ENCODE assay signal across 10 mouse cellular contexts in the genomic region with DNA sequence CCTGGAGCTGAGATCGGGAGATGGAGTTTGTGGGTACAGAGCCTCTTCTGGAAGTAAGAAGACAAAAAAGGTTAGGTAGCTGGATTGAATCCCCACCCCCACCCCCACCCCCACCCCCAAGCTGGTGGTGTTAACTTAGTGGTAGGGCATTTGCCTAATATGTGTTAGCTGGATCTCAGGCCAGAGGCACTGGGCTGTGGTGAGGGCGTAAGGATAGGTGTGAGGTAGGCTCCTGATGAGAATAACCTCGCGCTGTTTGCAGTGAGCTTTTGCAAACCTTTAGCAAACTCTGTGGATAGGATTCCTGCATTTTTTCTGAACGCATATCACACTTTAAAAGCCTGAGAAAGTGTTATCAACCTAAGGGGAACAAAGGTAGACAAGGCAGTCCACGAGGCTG.
DNase-seq lines count a peak whose midpoint lies in the region; ATAC-seq and TF ChIP-seq lines count a peak whose summit lies in the region.
"Had no signal": no experiment of that assay in that cellular context is flagged by ENCODE, and none has a peak within 500 bp of the region (broad histone marks: within the 10 kb centered on the region; RNA-seq: fewer than 3 reads in every experiment).

No protein-coding gene starts in this region.

- H3K36me3 ChIP-seq in heart, embryonic 10.5 days: no peaks in the 10 kb centered on the region
- H3K36me3 ChIP-seq in neural tube, embryonic 11.5 days (ENCODE audit: control insufficient read depth, insufficient read depth, low read length): no peaks in the 10 kb centered on the region
- no peaks in the 10 kb centered on the region for H3K36me3 ChIP-seq in liver, embryonic 14.5 days (replicated peaks; ENCODE audit: control insufficient read depth, insufficient read depth, low read depth)

- no peak for ATAC-seq in neural tube, embryonic 11.5 days (ENCODE audit: insufficient read depth, low FRiP score, low TSS enrichment)
- ATAC-seq in liver, embryonic 14.5 days (ENCODE audit: insufficient read depth): no peak
- ATAC-seq: activated CD4-positive, CD25-positive, alpha-beta regulatory T cell, adult 4 months had no signal

- WGBS in heart, embryonic 10.5 days: 15% methylated on average over 6 of the region's 6 CpGs
- WGBS in neural tube, embryonic 11.5 days: 28% methylated on average over 6 of the region's 6 CpGs
- 16% methylated on average over 6 of the region's 6 CpGs for WGBS in liver, embryonic 14.5 days (ENCODE audit: insufficient replicate concordance)

- peak overlapping the region; percentile 51 for H3K4me3 ChIP-seq in heart, embryonic 10.5 days
- H3K4me3 ChIP-seq in neural tube, embryonic 11.5 days (ENCODE audit: low read depth, low read length): no peak overlapping the region
- no peak overlapping the region for H3K4me3 ChIP-seq in liver, embryonic 14.5 days (ENCODE audit: insufficient read depth in 1 of 2, low read depth in 2 of 2, low read length in 2 of 2)

- H3K4me2 ChIP-seq in neural tube, embryonic 11.5 days (ENCODE audit: low read depth): peak overlapping the region; percentile 36; the same call in 1 of the 2 replicates
- peak overlapping the region; percentile 29; the same call in 1 of the 2 replicates for H3K4me2 ChIP-seq in liver, embryonic 14.5 days (ENCODE audit: low read depth)

- DNase-seq in heart, embryonic 10.5 days (ENCODE audit: low spot score): no peak
- DNase-seq in heart, adult 11 months: no peak
- DNase-seq in neural tube, embryonic 11.5 days (ENCODE audit: low spot score): no peak
- no peak for DNase-seq in neural tube, embryonic 10.5 days (ENCODE audit: extremely low spot score, low spot score)
- no peak for DNase-seq in liver, embryonic 14.5 days (ENCODE audit: low read depth in 3 of 3, low spot score in 3 of 3)
- no peak for DNase-seq in adrenal gland, adult 18-20 months (ENCODE audit: low spot score in 2 of 2)
- DNase-seq in ovary, postnatal 10 days (ENCODE audit: low spot score): no peak
- DNase-seq in ovary, adult 18-20 months (ENCODE audit: low spot score): no peak
- DNase-seq: right cerebral cortex, postnatal 4 days had no signal

- no peak for TF ChIP-seq CTCF in liver, embryonic 14.5 days (IDR thresholded peaks at IDR 0.05; ENCODE audit: low read depth)

- no peak for TF ChIP-seq EP300 in liver, embryonic 14.5 days (IDR thresholded peaks at IDR 0.05; ENCODE audit: low read depth)

- H3K27ac ChIP-seq in heart, embryonic 10.5 days: peak overlapping the region; percentile 37
- H3K27ac ChIP-seq in neural tube, embryonic 11.5 days (ENCODE audit: low read depth, low read length): no peak overlapping the region
- no peak overlapping the region for H3K27ac ChIP-seq in liver, embryonic 14.5 days

- peaks cover 39% of the 10 kb centered on the region for H3K4me1 ChIP-seq in heart, embryonic 10.5 days
- no peaks in the 10 kb centered on the region for H3K4me1 ChIP-seq in neural tube, embryonic 11.5 days (ENCODE audit: control insufficient read depth, insufficient read depth, low read length)
- H3K4me1 ChIP-seq in liver, embryonic 14.5 days (replicated peaks; ENCODE audit: control insufficient read depth in 2 of 2, insufficient read depth in 2 of 2, low read length in 1 of 2): peaks cover 2 to 19% of the 10 kb centered on the region in 2 experiments; a peak in 2 of 4 replicates

- H3K27me3 ChIP-seq in heart, embryonic 10.5 days (ENCODE audit: insufficient read depth, poor library complexity, severe bottlenecking): no peaks in the 10 kb centered on the region
- H3K27me3 ChIP-seq in neural tube, embryonic 11.5 days (ENCODE audit: control insufficient read depth, insufficient read depth, low read length): no peaks in the 10 kb centered on the region
- no peaks in the 10 kb centered on the region for H3K27me3 ChIP-seq in liver, embryonic 14.5 days (ENCODE audit: control insufficient read depth, insufficient read depth, low read length)

- H3K9ac ChIP-seq in neural tube, embryonic 11.5 days (ENCODE audit: low read length): no peak overlapping the region
- no peak overlapping the region for H3K9ac ChIP-seq in liver, embryonic 14.5 days (replicated peaks)

- H3K9me3 ChIP-seq in heart, embryonic 10.5 days: no peaks in the 10 kb centered on the region
- H3K9me3 ChIP-seq in neural tube, embryonic 11.5 days (ENCODE audit: control insufficient read depth, low read length): no peaks in the 10 kb centered on the region
- H3K9me3 ChIP-seq in liver, embryonic 14.5 days (ENCODE audit: control insufficient read depth, low read length): no peaks in the 10 kb centered on the region
